Mouse (Mus musculus): Measurements from ENCODE around the gene Smarca1.

DNA sequence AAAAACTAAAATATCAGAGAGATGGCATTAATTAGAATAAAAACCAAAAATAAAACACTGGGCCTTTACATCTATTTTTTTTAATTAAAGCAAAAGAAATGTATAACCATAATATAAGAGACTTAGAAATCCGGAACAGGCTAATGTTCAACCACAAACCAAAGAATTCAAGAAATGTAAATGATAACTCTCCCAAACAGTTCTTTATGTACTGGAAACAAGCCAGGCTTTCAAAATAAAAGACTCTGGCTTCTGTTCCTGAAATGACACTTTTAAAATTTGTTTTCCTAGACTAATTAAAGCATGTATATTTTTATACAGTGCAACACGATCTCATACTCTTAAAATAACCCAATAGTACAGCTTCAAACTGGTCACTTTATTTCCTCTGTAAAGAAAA, 5.4 kb downstream of the Smarca1 start:
- TF ChIP-seq POLR2A (IDR thresholded peaks at IDR 0.05; ENCODE audit: insufficient read depth, low read depth, low read length) (no peak), CTCF (IDR thresholded peaks at IDR 0.05; ENCODE audit: insufficient read depth, low read depth, low read length) (no peak)

Measured in olfactory bulb, adult 2 months (tissue).